Mouse (Mus musculus) erythroblast, embryonic 14.5 days (primary cell): ENCODE results near the gene Gm7271. TPM values are rescaled to one million over a fixed set of nuclear protein-coding genes. Genes with fewer than 3 reads are reported as not detected.

Experiments
- H3K27me3 ChIP-seq: 2 replicates; pipeline ENCODE4 v1.6.1; 2012; ENCODE audit warnings: inconsistent platforms; ENCODE audit not compliant: control insufficient read depth
- H3K36me3 ChIP-seq: 2 replicates; pipeline ENCODE4 v1.6.1; 2012; ENCODE audit warnings: mild to moderate bottlenecking, inconsistent platforms; ENCODE audit not compliant: control insufficient read depth
- H3K4me1 ChIP-seq: 2 replicates; pipeline ENCODE4 v1.6.1; 2012; ENCODE audit warnings: inconsistent platforms; ENCODE audit not compliant: control insufficient read depth
- H3K4me3 ChIP-seq: replicated peaks from 2 replicates; pipeline ENCODE3; 2012; ENCODE audit warnings: moderate library complexity, mild to moderate bottlenecking, inconsistent platforms
- H3K9me3 ChIP-seq: 2 replicates; pipeline ENCODE4 v1.6.1; 2012; ENCODE audit warnings: low read length, inconsistent platforms, mixed read lengths; ENCODE audit not compliant: control insufficient read depth
- GATA1 ChIP-seq: IDR thresholded peaks from 2 replicates; pipeline ENCODE4 v1.6.1; 2012; ENCODE audit warnings: low read length, inconsistent platforms, mixed read lengths
- TAL1 ChIP-seq: IDR thresholded peaks from 3 replicates; pipeline ENCODE4 v1.6.1; 2012; ENCODE audit warnings: low read length, inconsistent platforms, mixed read lengths
- polyA plus RNA-seq: library from polyadenylated mRNA; stranded (reverse); fragments of >175 nt; gene quantifications from 2 replicates; pipeline ENCODE4 v1.2.3, GENCODE M21; 2012

The Gm7271 gene
- polyA plus RNA-seq, 1 experiment, result not detected

DNA sequence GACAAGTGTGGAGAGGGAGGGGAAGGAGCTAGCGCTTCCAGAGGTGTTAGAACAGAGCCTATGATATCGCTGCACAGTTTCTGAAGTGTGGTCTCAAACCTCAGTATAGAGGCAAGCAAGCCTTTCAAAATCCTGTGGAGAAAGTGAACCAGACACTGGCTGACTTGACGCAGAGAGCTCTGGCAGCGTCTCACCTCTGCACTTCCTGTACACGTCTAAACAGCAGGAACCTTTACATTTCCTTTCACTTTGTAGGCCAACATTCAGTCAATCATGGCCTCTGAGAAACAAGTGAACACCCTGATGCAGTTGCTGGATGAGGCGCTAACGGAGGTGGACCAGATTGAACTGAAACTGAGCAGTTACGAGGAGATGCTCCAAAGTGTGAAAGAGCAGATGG lies 59.4 kb downstream of the Gm7271 start:
- no peaks in the 10 kb centered on the region for H3K4me1 ChIP-seq
- no peak overlapping the region for H3K4me3 ChIP-seq
- peaks cover 63% of the 10 kb centered on the region for H3K36me3 ChIP-seq
- TF ChIP-seq GATA1 (no peak), TAL1 (no peak)
- no peaks in the 10 kb centered on the region for H3K27me3 ChIP-seq
- no peaks in the 10 kb centered on the region for H3K9me3 ChIP-seq

DNA sequence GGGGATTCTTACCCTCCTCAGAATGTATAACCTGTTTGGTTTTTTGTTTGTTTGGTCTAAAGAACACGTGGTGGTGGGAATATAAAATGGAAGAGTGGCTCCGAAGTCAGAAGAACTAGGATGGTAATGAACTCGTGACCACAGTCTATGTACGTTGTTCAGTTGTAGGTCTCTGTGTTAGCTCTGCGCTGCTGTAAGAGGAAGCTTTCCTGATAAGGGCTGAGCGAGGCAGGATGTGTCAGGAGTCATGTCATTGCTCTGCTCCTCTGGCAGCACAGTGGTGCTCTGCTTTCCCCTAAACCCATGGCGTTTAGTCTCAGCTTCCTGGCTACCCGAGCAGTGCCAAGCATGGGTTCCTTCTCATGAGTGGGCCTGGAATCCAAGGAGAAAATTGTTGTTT lies 66.6 kb downstream of the Gm7271 start:
- Histone ChIP-seq H3K36me3 (peaks cover 48% of the 10 kb centered on the region), H3K4me1 (no peaks in the 10 kb centered on the region), H3K9me3 (no peaks in the 10 kb centered on the region), H3K27me3 (no peaks in the 10 kb centered on the region), H3K4me3 (no peak overlapping the region)
- TF ChIP-seq TAL1 (no peak), GATA1 (no peak)

- Histone ChIP-seq H3K4me3 (no peak overlapping the region), H3K27me3 (no peaks in the 10 kb centered on the region), H3K36me3 (peaks cover 58% of the 10 kb centered on the region), H3K9me3 (no peaks in the 10 kb centered on the region), H3K4me1 (no peaks in the 10 kb centered on the region)
- TF ChIP-seq TAL1 (no peak), GATA1 (no peak)
Observed at GRCm38 (mm10) chr5:76565321-76565720, 81.5 kb downstream of the Gm7271 start.

Other genes with a start within 250 kb of the Gm7271 start
- gene Clock, start 179.2 kb upstream of the Gm7271 start, polyA plus RNA-seq, result 0.01 and 0.04 TPM in 2 replicates
- gene Pdcl2, start 152.9 kb upstream of the Gm7271 start, polyA plus RNA-seq, result not detected in 2 replicates
- gene Nmu, start 120.3 kb upstream of the Gm7271 start, polyA plus RNA-seq, result not detected in 2 replicates
- 0.30 and 0.31 TPM in 2 replicates for gene Exoc1, start 45.3 kb downstream of the Gm7271 start, polyA plus RNA-seq
- gene Cep135, start 104.7 kb downstream of the Gm7271 start, polyA plus RNA-seq, result 0.50 and 0.53 TPM in 2 replicates
- 5.4 and 5.7 TPM in 2 replicates for gene C530008M17Rik, start 172.5 kb downstream of the Gm7271 start, polyA plus RNA-seq